Mouse (Mus musculus) gastrocnemius, adult 8-10 months (tissue): ENCODE measurements at regions not wholly inside any gene's neighbourhood (a gene's known extent, or its start where the extent isn't known, plus 50 kb on each side); places are given as distances from the start of the nearest gene placed in this dataset.
"Not testable (repeated sequence)": the region's sequence is repeated elsewhere in the genome, so short reads cannot be mapped to it uniquely, and the experiment has no call there.

Experiments
- DNase-seq, 2 experiments: peaks; one replicate each; pipeline ENCODE4 v3.0.0; 2022; ENCODE audit warnings: low spot score in 2 of 2

DNA sequence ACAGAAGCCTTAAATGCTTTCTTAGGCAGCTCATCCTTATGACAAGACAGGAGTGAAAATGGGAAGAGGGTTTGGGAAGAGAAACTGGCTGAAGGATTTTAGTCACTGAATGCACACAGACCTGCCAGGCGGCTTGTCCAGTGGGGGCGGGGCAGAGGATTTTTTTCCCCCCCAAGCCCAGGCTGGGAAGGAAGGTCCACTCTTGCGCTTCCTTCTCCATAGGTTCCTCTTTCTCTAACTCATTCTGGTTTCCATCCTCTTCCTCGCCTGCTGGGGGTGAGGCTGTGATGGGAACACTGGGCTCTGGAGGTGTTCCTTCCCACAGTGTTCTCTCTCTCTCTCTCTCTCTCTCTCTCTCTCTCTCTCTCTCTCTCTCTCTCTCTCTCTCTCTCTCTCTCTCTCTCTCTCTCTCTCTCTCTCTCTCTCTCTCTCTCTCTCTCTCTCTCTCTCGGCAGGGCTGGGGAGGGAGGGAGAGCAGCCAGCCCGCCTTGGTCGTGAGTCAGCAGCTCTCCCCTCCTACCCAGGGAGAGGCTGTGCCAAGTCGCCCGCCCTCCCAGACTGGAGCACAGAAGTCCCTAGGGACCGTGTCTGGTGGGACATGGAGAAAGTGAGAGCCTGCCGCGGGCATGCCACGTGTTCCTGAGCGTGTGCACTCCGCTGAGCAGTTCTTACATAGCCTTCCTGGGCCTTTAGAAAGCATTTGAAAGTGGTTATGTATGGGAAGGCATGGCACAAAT, 150.0 kb downstream of the Kcnrg start:
- peak; percentile 45 to 77 for DNase-seq

DNA sequence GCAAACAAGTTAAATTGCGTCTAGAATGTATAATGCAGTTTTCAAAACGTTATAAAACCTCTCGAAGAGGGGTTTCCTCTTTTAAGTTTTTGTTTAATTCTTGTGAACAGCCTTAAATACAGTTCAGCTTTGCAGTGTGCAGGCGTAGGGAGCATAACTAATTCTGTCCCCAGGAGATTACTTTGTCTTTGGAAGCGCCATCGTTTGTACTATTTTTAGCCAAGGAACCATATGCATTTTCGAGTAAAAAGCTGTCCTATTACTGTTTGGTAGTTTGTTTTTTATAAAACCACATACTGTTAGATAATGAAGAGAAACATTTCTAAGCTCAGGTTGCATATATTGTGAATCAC, 150.5 kb downstream of the Kcnrg start:
- DNase-seq = no peak

DNA sequence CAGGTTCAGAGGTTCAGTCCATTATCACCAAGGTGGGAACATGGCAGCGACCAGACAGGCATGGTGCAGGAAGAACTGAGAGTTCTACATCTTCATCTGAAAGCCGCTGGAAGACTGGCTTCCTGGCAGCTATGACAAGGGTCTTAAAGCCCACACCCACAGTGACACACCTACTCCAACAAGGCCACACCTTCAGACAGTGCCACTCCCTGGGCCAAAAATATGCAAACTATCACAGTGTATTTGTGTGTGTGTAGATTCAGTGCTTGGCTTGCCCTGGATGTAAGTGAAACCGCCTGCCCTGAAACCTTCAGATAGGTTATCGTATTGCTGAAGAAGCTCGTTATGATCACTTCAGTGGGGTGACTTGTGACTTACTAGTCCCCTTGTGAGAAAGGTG, 151.3 kb downstream of the Kcnrg start:
- no peak for DNase-seq

DNA sequence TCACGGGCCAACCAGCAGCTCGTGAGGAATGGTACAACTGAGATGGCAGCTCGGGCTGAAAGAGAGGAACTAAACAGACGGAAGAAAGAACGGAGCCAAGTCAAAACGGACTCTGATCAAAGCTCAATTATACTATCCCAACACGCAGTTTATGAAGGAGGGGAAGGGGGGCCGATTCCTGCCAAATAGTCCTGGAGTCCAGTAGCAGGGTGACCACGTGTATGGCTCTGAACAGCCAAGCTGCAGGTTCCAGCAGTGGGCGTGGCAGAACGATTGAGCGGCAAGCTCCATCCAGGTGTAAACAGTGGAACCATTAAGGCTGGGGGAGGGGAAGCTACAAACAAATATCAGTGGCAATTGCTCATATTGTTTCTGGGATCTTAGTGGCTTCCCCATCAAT, 152.9 kb downstream of the Kcnrg start:
- DNase-seq = not testable (repeated sequence)

DNA sequence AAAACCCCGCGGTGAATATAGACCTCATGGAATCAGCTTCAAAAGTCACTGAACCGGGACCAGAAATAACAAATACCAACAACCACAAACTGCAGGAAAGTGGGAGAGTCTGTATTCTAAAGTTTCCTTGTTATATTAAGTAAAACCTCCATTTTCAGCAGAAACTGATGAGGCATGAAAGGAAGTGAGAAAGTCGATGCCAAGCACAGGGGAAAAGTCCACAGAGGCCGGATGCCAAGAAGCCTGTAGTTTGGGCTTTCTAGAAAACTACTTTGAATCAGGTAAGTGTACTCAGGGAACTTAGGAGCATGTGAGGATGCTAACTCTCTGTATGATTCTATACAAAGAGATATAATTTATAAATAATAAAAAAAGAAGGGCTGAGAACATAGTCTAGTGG, 154.8 kb downstream of the Kcnrg start:
- no peak for DNase-seq

DNA sequence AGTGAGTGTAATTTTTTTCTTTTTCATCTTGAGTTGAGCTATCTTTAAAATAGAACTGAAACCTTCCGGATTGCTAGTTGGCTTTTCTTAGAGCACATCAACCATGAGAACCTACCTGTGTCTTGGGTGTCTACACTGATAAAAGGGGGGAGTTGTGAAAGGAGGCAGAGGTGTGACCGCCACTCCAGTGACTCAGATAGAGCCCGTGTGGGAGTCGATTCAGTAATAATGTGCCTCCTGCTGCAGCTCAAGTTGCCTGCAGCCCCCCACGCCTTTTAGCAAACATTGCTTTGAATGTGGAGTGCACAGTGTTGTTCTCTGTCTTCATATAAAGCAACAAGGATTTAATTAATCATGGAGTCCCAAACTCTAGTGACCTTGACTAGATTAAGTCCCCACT, 162.6 kb downstream of the Kcnrg start:
- DNase-seq = no peak

DNA sequence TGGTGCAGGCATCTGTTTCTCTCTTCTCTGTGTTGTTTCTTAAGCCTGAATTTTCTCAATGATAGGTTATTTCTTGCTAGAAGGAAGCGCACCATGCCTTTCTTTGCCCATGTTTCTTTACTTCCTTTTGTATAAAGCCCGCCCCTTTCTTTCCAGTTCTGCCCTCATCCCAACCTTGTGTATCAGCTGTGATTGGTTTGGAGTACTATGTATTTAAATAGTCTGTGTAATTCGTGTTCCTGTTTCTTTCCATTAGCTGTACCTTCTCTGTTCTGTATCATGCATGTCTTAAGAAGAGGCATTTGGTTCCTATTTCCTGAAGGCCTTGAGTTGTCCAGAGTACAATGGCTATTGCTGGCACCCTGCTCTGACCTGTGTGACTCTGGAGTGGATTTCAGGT, 166.9 kb downstream of the Kcnrg start:
- no peak for DNase-seq

DNA sequence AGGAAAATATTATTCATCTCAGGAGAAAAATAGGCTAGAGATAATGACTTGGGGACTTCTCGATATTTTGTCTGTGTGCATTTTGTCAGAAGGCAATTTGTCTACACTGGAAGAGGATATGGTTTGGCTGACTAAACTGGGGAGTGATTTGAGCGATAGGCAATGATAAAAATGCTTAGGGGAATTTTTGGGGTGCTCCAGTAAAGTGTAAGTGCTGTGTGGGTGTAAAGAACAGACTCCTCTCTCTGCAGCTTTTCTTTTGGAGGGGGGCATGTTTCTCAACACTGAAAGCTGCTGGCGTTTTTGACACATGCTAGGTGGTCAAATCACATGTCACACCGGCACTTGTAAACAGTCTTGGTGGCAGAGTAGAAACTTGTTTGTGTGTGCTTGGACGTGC, 171.4 kb downstream of the Kcnrg start:
- DNase-seq = no peak

DNA sequence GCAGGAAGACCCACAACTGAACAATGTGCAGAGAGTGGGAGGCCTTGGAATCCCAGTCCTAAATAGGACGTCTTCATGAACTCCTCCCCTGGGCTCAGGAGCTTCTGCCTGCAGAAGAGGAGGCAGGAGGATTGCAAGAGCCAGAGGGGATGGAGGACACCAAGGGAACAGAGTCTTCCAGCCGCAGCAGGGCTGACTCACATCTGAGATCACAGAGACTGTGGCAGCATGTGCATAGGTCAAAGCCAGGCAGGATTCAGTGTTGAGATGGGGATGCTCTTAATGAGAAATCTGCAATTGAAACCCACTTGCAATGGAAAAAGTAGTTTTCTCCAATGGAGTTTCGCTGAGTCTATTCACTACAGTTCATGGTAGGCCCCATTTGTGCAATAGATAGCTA, 175.9 kb downstream of the Kcnrg start:
- DNase-seq = no peak

DNA sequence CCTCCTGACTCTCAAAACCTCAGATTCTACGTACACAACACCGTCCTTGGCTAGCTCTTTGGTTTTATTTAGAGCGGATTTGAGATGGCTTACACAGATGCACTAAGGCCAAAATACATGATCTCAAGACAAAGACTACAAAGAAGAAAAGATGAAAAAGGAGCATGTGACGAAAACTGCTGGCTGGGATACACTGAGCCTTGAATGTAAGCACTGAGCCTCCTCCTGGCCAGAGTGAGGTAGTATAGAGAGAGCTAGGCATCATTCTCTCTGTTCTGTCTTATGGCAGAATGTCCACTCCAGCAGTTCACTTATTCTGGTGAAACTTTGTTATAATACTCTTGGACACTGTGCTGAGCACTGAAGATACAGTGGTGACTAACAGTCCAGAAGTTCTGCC, 177.4 kb downstream of the Kcnrg start:
- DNase-seq = no peak

DNA sequence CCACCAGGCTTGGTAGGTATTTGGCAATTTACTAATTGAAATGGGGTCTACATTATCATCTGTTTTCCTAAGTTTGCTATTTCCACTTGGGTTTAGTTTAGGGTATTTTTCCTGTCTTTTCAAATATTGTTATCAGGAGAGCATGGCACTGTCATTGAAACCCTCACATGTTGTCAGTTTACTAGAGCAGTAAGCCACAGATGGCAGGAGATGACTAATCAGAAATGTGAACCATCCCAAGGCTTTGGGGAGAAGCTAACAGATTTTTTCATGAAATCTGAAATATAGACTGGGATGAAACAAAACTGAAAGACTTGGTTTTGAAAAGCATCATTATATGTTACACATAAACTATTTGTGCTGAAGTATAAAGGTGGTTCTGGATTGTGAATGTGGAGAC, 178.8 kb downstream of the Kcnrg start:
- no peak for DNase-seq

DNA sequence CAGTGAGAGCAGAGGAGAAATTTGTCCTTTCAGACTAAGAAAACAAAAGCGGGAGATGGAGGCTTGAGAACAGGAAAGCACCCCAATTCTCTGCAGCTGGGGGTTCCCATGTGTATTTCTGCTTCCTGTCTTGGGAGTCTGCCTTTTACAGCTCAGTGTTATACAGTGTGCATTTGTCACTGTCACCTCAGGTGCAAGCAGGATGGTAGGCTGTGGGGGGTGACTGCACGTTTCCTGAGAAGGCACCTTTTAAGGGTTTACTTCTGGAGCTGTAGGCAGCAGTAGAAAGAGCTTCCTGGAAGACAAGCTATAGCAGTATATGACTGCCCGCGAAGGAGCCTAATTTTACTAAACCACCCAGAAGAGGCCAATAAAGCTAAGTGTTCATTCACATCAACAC, 180.5 kb downstream of the Kcnrg start:
- no peak for DNase-seq

DNA sequence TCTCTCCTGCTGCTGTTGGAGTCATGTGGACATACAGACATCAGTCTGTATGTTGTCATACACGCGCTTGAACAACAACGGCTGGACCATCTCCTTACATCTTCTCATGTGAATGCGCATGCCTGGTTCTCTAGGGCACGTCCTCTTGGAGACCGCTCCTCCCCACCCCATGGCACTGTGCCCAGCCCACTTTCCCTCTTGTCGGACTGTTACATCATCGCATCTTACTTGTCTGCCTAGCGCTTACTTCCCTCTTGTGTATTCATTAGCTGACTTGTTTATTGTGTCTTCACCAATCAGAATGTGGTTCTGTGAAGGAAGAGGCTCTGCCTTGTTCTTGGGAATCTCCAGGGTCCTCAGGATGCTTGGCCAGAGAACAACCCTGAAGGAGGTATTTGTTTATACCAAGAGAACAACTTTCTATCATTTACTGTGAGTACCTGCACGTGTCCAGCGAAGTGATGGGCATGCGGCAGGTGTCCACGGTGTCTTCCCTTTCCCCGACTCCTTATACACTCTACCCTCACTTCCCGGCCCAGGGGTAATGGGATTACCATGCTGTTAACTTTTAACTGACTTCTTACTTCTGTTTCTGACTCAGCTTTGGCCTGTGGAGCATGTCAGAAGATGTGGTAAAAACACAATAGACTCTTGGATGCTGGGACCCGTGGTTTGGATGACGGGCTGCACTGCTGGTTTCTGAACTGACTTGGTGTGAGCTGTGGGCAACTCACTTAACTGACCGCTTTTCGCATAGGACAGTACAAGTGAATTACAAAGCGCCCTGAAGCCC, 181.9 kb downstream of the Kcnrg start:
- peak; percentile 16 to 54 for DNase-seq

DNA sequence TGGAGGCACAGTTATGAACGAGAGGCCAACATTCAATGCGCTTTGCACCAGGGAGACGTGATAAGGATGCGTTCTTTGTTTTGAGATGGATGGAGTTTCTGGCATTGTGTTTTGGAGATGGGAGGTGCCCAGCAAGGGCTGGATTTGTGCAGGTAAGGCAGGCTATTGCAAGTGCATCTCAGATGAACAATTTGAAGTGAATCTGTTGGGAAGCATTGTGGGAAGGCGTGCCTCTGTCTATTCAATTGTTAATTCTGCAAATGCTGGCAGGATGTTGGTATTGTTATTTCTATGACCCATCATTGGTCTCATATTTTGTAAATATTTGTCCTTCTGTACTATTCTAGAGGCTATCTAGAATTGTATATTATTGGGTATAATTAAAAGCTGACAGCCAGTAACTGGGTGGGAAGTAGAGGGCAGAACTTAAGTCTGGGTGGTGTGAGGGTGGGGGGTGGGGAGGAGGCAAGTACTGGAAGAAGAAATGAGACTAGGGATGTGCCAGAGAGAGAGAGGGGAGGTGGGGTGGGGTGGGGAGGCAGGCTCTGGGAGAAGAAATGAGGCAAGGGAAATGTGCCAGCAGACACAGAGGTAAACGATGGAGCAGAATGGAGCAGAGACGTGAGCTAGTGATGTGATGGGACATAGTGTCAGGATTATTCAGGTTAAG, 188.9 kb downstream of the Kcnrg start:
- DNase-seq = no peak

DNA sequence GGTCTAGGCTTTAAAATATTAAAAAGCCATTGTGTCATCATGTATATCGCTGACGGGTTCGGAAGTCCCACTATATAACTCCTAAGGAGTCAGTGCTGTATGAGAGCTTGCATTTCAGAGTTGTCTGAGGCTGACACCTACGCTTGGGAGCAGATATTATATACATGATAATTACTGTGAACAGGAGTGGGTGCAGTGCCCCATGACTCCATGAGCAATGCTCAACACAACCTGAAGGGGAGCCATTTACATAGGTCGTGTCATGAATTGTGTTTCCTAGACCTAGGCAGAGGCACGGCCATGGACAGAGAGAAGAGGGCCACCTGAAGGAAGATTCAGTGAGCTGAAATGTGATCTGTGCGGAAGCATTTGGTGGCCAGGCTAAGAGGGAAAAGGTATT, 189.4 kb downstream of the Kcnrg start:
- no peak for DNase-seq

DNA sequence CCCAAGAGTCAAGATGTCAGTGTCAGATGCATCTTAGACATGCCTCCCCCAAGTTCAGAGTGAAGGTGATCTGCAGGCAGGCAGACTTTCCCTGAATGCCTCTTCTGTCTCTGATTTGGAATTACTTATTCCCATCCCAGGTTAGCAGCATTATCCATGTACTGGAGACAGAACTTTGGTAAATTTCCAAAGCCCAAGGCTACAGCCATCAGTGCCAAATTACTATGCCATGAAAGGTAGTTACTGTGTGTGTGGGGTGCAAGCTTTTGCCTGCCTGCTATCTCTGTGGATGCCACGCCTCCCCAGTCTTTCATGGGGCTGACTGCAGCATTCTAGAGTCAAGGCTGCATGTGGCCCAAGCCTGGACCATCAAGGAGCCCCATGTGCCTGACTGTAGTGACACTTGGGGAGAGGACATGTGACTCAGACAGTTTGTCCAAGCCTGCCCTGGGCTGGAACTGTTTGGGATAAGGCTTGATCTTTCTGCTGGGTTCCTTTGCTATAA, 196.2 kb downstream of the Kcnrg start:
- DNase-seq = no peak

DNA sequence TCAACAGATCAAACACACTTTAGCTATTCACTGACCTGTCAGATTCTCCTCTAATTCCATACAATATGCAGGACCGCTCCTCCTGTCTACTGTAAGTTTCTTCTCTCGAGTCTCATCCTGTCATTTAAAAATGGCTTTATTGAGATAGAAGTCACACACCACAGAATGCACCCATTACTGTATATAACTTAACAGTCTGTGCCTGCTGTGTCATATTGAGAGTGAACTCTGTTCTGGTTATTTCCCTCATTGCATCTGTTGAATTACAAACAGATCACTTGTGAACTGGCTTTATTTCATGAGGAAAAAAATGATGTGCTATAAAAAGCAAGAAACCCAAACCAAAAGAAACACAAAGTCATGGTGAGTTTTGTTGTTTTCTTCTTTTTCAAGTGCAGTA, 198.2 kb downstream of the Kcnrg start:
- no peak for DNase-seq

DNA sequence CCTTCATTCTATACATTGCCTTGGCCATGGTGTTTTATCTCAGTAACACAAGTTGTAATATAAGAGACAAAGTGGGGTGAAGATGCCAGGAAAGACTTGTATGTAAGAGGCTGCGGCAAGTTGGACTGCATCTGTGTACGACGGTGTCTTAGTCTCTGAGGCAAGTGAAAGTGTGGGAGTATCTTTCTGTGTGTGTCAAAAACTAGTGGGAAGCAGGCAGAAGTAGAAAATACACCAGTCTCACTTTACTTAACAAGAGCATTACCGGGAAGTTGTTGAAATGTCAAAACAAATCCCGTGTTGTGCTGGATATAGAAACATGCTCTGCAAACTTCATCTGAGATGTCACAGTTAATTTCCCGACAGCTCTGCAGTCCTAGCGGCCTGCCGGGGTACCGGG, 200.9 kb downstream of the Kcnrg start:
- no peak for DNase-seq

DNA sequence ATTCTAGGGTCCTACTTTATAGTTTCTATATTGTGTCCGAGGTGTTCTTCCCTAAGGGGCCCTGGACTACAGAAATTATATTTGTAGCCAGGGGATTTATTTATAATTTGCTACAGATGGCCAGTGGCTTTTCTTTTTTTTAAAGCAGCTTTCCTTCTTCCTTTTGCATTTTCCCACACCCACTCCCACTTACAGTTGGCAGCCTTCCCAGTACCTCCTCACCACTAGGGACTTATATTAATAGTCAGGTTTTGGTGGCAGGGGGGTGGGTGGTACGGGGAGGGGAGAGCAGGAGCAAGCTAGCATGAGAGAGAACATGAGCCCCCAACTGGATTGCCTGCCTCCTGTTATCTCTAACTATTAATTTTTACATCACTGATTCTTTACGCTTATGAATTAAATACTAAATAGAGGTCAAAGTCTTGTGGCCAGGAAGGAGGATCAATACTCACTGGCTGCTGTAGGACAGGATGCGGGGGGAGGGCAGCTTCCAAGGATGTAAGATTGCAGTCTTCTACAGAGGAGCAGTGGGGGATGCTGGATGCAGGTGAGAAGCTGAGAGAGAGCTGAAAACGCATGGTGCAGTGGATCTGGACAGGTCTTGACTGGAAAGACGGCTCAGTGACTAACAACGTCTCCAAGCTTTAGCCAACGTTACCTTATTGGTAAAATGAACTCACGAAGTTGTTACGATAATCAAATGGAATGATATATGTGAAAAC, 202.6 kb downstream of the Kcnrg start:
- no peak for DNase-seq

DNA sequence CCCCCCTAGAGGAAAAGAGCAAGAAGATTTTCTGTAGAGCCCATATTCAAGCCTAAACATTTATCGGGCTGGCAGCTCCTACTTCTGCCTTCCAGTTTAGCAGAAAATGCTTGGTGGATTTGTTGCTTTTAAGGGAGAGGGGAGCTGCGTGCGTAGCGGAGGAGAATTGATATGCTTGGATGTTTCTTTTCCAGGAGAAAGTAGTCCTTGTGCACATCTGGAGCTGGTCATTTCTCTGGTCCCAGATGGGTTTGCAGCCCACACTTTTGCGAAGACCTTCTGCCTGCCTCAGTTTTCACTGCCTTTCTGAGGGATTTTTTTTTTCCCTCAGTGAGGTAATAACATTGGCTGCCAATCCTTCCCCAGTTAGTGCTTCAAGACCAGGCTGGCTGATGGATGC, 203.6 kb downstream of the Kcnrg start:
- no peak for DNase-seq

DNA sequence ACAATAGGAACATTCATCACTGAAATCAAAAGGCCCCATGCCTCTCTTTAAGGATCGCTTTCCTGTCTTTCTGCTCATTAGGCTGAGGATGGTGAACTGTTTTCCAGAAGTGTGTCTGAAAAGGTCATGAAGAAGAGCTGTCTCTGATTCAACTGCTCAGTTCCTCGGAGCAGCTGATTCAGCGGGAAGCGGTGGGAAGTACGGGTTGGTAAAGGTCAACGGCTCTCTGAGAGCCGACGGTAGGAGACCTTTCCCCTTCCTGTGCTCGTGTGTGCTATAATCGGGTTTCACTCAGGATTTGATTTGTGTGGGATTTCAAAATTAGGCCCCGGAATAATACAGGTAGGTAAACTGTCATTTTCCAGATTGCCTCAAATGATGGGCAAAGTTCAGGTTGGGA, 210.5 kb downstream of the Kcnrg start:
- no peak for DNase-seq

DNA sequence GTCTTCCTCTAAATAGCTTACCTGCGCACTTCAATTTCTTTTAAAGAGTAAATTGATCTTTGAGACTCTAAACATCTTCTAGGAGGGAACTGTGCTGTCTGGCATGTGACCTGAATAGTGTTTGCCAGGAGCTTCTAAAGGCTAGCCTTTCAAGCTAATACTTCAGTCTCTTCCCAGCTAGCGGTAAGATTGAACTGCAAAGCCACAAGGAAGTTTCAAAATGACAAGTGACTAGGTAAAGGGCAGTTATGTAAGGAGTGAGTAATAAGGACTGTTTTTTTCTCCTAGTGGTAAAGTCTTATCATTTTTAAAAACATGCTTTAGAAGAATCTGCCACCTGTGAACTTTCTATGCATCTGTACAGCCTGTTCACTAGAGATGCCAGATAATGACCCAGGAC, 211.1 kb downstream of the Kcnrg start:
- no peak for DNase-seq
